Mouse (Mus musculus) ES-Bruce4 (cell line): ENCODE results near the gene Ano1.

Experiments
- CTCF ChIP-seq: IDR thresholded peaks from one replicate; pipeline ENCODE4 v1.8.1; 2011; ENCODE audit warnings: low read depth, low read length
- EP300 ChIP-seq: IDR thresholded peaks from 2 replicates; pipeline ENCODE4 v1.6.1; 2011; ENCODE audit warnings: low read depth, low read length; ENCODE audit not compliant: insufficient read depth

GRCm38 (mm10) chr7:144582284-144582980 lies 169.3 kb downstream of the Ano1 start, which contains the start of gene Fadd:
- no peak for TF ChIP-seq EP300
- no peak for TF ChIP-seq CTCF
